Mouse (Mus musculus): ENCODE measurements around the gene Junb.
A peak's percentile ranks its signal among the peaks of the same experiment; 100 is the strongest.

Gene Junb

DNA sequence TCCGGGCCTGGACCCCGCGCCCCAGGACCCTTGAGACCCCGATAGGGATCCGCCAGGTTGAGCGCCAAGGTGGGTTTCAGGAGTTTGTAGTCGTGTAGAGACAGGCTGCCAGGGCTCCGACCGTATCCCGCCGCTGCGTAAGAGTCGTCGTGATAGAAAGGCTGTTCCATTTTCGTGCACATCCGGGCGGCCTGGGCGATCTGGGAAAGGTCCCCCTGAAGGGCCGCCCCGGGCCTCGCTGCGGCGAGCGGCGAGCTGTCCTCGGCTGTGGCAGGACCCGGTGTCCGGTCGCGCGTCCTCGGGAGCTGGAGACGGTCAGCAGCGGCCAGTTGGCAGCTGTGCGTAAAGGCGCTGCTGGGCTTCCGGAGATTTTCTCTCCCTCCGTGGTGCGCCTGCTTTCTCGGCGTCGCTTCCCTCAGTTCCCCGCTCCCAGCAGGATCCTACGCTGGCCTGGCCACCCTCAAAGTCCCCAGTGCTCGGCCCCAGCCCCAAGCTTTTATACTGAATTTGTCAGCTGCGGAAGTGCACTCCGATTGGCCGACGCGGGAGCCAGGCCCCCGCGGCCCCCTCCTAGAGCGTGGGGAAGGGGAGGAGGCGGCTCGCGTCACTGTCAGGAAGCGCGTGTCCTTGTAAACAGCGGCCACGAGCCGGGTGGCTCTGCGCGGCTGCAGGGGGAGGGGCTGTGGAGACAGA is at the start of gene Junb:
Junb (minus strand) TSS at position 471 of the 693 bp plus-strand sequence.
- peak; percentile 93 for DNase-seq

DNA sequence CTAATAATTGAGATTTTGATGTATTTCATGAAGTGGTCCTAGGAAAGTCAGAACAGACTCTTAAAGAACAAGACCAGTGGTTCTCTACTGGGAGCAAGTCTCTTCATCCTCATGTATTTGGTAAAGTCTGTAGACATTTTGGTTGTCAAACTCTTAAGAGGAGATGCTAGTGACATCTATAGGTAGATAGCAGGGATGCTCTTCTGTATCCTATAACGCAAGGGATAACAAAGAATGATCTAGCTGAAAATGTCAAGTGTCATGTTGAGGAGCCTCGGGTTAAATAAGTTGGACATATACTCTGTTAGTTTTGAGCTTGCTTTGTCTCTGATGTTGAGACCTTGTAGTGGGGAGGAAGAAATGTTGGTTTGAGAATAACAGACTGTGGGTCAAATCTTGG is 49.4 kb upstream of the Junb start:
- DNase-seq = no peak

- DNase-seq = peak; percentile 42
Measured at GRCm38 (mm10) chr8:85027516-85027855, 49.0 kb upstream of the Junb start.

GRCm38 (mm10) chr8:85026670-85027515 is 48.4 kb upstream of the Junb start, which contains the start of gene Trir:
Gene Trir (plus strand): TSS chr8:85026823.
- peak; percentile 95 for DNase-seq

GRCm38 (mm10) chr8:85025098-85025932 is 46.8 kb upstream of the Junb start, which contains the start of gene Asna1:
Gene Asna1 (minus strand): TSS chr8:85025281.
- peak; percentile 86 for DNase-seq

DNA sequence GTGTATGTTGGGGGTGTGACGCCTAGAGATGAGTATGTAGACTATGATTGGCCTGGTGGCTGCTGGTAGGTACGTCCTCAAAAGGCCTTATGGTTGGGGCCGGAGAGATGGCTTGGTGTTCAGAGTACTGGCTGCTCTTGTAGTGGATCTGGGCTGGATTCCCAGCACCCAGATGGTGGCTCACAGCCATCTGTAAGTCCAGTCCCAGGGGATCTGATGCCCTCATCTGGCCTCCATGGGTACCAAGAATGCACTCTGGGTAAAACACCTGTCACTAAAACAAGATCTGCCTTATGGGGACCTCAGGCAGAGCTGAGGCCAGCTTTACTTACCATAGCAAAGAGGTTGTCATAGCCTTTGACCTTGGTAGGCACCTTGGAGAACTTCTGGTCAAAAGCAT is 45.3 kb upstream of the Junb start:
- DNase-seq = no peak

DNA sequence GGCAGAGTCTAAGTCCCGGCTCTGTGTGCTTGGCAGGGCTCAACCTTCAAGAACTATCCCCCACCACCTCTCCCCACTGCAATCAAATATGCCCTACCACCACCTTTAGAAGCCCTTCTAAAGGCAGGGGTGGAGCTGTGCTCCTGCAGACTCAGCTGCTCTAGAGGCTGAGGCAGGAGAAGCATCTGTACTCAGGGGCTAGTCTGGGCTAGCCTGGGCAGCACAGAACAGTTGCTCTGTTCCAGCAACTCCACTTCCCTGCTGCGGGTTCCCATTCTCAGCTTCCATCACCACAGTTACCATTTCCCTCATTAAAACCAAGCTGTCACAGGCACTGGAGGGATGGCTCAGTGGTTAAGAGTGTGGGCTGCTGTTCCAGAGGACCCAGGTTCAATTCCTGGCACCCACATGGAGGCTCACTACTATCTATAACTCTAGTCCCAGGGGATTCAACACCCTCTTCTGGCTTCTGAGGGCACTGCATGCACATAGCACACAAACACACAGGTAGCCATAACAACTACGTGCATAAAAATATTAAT is 43.1 kb upstream of the Junb start:
- DNase-seq = no peak

DNA sequence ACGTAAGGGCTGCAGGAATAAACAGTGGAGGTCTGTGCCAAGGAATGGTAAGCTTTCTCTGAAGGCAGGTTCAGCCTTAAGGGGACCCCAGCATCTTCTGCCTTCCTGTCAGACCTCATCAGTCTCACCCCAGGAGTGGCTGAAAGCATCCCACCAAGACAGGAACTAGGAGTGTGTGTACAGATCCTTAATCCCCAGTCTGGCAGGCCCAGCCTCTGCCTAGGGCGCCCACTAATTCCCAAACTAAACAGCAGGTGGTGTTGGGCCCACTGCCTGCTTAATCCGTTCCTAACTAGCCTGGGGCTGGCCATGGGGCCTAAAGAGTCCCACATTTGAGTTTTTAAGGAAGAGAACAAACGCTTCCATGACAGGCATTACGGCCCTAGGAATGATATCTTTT is 38.7 kb upstream of the Junb start:
- no peak for DNase-seq

- DNase-seq = no peak
Measured at GRCm38 (mm10) chr8:85016724-85017123, 38.2 kb upstream of the Junb start.

GRCm38 (mm10) chr8:85014431-85014830 is 35.9 kb upstream of the Junb start, which contains the start of gene Best2:
Gene Best2 (minus strand): TSS chr8:85014531.
- no peak for DNase-seq

DNA sequence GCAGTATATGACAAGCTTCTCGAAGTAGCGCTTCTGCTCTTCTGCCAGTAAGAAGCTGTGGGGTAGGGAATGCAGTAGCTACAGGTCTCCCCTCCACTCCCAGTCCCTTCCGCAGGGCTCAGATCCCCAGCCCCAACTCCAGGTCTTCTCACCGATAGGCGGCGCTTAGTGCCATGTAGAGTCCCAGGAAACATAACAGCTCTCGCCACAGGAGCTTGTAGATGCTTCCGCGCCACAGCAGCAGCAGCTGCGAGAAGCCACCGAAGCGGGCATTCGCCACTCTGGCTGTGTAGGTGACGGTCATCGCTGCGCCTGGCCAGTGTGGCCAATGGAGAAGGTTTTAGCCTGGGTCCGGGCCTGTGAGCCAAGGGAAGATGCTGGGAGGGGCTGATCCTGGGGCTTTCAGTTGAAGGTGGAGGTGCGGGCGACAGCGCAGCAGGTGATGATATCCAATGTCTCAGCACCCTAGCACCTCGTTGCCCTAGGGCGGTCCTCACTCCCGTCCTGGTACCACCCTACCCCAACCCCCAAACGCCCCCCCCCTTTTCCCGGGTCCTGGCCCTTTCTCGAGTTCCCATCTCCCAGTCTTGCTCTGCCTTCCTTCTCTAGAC is 34.8 kb upstream of the Junb start:
- peak; percentile 91 for DNase-seq

DNA sequence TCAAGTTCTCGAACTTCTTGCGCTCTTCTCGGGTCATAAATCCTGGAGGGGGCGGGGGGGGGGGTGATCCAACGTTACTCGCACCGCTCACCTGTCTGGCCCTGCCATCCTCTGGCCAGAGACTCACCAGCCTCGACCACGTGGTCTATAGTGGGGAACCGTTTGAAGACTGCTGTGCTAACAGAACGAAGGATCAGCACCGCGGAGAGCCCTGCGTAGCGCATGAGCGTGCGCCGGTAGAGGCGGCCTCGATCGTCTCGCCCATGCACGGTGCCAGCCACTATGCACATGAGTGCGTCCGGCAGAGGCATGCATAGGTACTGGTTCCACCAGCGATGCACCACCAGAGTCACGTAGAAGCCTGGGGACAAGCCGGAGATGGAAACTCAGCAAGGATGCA is 32.7 kb upstream of the Junb start:
- peak; percentile 30 for DNase-seq

GRCm38 (mm10) chr8:85007686-85008085 is 29.2 kb upstream of the Junb start:
- peak; percentile 78 for DNase-seq

GRCm38 (mm10) chr8:84997649-84998295 is 19.3 kb upstream of the Junb start:
- peak; percentile 99 for DNase-seq

DNA sequence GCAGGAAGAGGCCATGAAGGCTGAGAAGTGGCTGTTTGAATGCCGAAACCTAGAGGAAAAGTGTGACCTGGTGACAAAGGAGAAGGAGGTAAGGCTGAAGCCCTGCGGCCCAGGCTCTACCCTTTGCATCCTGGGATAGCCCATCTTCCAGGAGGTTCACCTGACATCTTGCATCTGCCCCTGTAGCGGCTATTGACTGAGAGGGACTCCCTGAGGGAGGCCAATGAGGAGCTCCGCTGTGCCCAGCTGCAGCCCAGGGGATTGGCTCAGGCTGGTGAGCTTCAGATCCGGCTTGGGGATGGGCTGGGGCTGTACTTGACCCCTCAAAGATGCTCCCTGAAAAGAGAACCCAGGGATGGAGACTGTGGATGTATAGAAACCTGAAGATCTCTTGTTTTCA is 18.5 kb upstream of the Junb start:
- DNase-seq = no peak

GRCm38 (mm10) chr8:84995680-84996079 is 17.2 kb upstream of the Junb start:
- peak; percentile 50 for DNase-seq

DNA sequence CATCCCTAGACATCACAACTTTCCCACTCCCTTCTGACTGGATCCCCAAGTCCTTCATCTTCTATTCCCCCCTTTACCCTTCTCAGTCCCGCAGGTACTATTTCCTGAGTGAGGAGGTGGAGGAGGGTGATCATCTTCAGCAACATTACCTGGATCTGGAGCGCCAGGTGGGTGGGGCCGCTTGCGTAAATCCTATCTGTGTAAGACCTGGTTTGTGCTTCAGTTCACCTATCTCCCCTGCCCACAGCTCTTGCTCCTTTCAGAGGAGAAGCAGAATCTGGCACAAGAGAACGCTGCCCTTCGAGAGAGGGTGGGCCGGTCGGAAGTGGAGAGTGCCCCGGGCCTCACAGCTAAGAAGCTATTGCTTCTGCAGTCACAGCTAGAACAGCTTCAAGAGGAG is 15.9 kb upstream of the Junb start:
- DNase-seq = no peak

- peak; percentile 70 for DNase-seq
Measured at GRCm38 (mm10) chr8:84990836-84991235, 12.3 kb upstream of the Junb start.

DNA sequence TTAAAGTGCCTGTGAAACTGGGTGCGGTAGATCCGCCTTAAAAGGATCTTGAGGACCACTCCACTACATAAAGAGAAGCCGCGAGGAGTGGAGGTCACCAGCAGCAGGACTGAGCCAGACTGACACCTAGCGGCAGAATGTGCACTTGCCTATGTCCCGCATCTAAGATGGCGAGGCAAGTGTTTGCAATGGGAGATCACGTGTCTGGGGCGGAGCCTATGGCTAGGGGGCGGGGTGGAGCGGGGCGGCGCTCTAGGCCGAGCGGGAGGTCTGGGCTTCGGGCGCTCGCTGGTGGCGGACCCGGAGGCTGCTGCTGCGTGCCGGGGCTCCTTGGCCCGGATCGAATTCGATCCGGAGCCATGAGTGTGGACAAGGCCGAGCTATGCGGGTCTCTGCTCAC is 11.8 kb upstream of the Junb start, which contains the start of gene Hook2:
Hook2 (plus strand) TSS at position 255 of the 400 bp plus-strand sequence.
- DNase-seq = peak; percentile 98

- DNase-seq = peak; percentile 94
Measured at GRCm38 (mm10) chr8:84989810-84990209, 11.3 kb upstream of the Junb start.

GRCm38 (mm10) chr8:84989311-84989731 is 10.8 kb upstream of the Junb start:
- peak; percentile 47 for DNase-seq

GRCm38 (mm10) chr8:84987903-84988302 is 9.4 kb upstream of the Junb start:
- DNase-seq = no peak

Data from thymus, postnatal 4 days (tissue).